Mouse (Mus musculus) megakaryocyte, embryonic 14.5 days (primary cell): ENCODE measurements around the gene Has1.

Experiments used
- FLI1 ChIP-seq: IDR thresholded peaks from 2 replicates; pipeline ENCODE4 v1.6.1; 2012; ENCODE audit warnings: low read length, inconsistent platforms, mixed read lengths
- GATA1 ChIP-seq: IDR thresholded peaks from 3 replicates; pipeline ENCODE4 v1.6.1; 2012; ENCODE audit warnings: mixed read lengths, low read length, inconsistent platforms, borderline replicate concordance

GRCm38 (mm10) chr17:17830731-17831130, 24.3 kb downstream of the Has1 start:
- TF ChIP-seq FLI1: no peak
- no peak for TF ChIP-seq GATA1
